Comparison of ENCODE assay signal across 41 mouse cellular contexts in the genomic region with DNA sequence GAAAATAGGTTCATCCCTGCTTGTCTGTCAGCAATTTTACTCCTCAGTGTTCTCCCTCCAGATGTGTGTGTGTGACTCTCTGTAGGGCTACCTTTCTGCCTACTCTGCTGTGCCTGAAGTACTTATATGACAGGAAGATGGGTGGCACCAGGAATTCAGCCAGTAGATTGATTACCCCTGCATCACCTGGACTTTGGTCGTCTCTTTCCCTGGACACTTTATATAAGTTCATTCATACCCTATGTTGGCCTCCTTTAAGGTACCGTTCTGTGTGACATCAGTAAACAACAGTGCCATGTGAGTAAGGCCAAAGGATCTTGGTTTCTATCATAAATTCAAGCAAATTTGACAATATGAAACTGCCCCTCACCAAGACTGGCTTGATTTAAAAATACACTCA. TPM values are rescaled to one million over a fixed set of nuclear protein-coding genes. Genes with fewer than 3 reads are reported as not detected.
"Had no signal": no experiment of that assay in that cellular context is flagged by ENCODE, and none has a peak within 500 bp of the region (broad histone marks: within the 10 kb centered on the region; RNA-seq: fewer than 3 reads in every experiment).

A gene (minus strand): TSS at position 101 of the 400 bp plus-strand sequence.

RNA-seq across cellular contexts. Expression of the gene that starts here (rescaled TPM):
- total RNA-seq: heart, postnatal 10 days; heart, postnatal 14 days; heart, postnatal 25 days; heart, postnatal 36 days; heart, postnatal 4 days; hematopoietic stem cell, adult 5-6 weeks; hindbrain, postnatal 0 days; layer of hippocampus, adult 18-20 months; layer of hippocampus, adult 2 months; layer of hippocampus, adult 8-10 months; layer of hippocampus, postnatal 10 days; layer of hippocampus, postnatal 14 days; layer of hippocampus, postnatal 25 days; layer of hippocampus, postnatal 36 days; left cerebral cortex, adult 18-20 months had no signal
- polyA plus RNA-seq: heart, embryonic 10.5 days; heart, embryonic 11.5 days; heart, embryonic 12.5 days; heart, embryonic 13.5 days; heart, embryonic 14.5 days; heart, embryonic 15.5 days; heart, embryonic 16.5 days; heart, postnatal 0 days; hindbrain, embryonic 10.5 days; hindbrain, embryonic 11.5 days; hindbrain, embryonic 12.5 days; hindbrain, embryonic 13.5 days; hindbrain, embryonic 14.5 days; hindbrain, embryonic 15.5 days; hindbrain, embryonic 16.5 days; hindbrain, postnatal 0 days; inflammation-experienced regulatory T-cells, adult 6 months; intestine, embryonic 14.5 days; intestine, embryonic 15.5 days; intestine, embryonic 16.5 days; intestine, postnatal 0 days; kidney, adult 2 months; kidney, embryonic 14.5 days; kidney, embryonic 15.5 days; kidney, embryonic 16.5 days; kidney, postnatal 0 days; large intestine, adult 2 months had no signal
